Mouse (Mus musculus) ovary, postnatal 36 days (tissue): ENCODE measurements around the gene Uroc1.

ENCODE experiments used
- DNase-seq: peaks from one replicate; pipeline ENCODE4 v3.0.0; 2022; ENCODE audit warnings: low spot score, mixed read lengths

The Uroc1 gene

DNA sequence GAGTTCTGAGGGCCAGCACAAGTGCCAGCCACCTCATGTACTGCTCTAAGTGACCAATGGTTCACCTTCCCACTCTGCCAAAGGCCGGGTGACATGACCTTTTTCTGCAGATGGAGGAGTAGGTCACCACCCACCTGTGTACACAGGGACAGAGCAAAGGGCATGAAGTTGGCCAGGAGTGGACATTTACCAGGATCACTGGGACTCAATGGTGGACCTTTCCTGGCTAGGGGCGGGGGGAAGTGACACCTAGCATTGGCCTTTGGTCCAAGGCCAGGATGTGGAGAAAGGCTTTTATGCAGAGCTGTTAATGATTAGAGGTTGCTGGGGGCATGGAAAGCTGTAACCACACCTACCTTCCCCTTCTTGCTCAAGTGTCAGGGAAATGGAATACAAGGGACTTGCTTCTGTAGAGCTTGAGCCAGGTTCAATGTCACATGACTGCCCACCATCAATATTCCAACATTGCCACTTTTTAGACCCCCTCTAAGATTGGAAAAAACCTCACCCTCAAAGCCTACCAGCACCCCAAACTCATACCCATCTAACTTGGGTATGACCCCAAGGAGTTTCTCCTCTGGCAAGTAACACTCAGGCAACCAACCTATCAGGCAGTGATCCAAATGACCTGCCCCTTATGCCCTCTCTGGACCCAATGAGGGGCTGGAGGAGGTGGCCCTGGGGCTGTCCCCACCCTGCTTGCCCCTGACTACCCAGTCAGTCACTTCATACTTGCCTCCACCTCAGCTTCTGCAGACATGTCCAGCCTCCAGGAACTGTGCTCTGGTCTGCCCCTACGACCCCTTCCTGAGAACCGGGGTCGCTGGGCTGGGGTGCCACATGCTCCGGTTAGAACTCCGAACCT is at the start of gene Uroc1:
TSS of gene Uroc1 (plus strand) at position 724 of the 865 bp plus-strand sequence.
- no peak for DNase-seq

DNA sequence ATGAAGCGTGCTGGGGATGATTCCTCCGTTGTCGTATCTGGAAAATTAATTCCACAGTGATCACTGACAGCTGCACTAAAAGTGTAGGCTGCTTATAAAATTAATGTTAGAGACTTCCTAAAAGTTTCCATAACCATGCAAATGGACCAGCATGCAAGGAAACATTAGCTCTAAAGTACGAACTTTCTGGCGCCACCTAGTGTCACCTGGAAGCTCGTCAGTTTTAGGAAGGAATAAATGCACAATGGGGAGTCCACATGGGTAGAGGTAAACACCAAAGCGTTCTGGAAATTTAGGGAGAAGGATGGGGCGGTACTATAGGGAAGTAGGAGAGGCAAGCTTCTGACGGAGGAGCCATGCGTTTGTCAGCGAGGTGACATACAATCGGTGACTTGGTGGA is 44.8 kb upstream of the Uroc1 start:
- no peak for DNase-seq

DNA sequence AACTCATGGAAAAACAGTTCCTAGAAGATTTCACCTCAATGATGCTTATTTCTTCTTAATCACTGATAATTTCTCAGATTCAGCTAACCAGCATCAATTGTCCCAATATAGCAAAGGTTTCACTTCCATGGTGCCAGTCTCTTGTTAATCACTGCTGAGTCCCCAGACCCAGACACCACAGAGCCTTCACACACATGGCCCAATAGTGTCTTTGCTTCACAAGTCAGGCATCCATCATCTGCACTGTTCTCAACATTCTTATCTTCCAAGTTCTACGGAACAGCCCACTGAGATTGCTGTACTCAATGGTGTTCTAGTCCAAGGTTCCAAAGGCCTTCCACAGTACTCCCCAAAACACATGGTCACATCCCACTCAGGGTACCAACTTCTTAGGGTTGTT is 32.2 kb upstream of the Uroc1 start, which contains the start of gene BC048671:
TSS of gene BC048671 (plus strand) at position 301 of the 400 bp plus-strand sequence.
- no peak for DNase-seq

DNA sequence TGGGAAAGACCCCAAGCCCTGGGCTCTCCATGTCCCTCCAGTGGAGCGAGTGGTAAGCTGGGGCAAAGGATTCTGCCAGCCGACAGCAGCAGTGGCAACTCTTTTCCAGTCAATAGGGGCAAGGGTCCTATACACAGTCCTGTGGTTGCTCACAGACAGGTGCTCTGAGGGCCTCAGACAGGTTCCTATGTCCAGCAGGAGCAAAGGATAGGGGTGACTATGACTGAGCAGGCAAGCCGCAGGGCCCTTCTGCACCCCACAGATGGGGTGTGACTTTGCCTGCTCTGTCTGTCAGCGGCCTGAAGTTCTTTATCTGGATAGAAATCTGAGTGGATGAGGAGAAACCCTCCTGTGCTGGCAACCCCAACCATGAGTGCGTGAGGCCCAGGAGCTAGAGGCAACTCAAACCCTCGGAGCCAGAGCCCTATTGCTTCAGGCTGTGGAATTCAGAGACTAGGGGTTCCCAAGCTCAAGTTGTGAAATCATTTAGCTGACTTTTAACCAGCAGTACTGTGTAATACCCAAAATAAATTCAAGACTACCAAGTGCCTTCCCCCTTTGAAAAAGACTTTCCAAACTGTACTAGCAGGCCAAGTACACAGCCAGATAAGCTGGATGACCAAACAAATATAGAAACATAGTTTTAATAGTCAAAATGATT is 26.6 kb upstream of the Uroc1 start:
- no peak for DNase-seq

DNA sequence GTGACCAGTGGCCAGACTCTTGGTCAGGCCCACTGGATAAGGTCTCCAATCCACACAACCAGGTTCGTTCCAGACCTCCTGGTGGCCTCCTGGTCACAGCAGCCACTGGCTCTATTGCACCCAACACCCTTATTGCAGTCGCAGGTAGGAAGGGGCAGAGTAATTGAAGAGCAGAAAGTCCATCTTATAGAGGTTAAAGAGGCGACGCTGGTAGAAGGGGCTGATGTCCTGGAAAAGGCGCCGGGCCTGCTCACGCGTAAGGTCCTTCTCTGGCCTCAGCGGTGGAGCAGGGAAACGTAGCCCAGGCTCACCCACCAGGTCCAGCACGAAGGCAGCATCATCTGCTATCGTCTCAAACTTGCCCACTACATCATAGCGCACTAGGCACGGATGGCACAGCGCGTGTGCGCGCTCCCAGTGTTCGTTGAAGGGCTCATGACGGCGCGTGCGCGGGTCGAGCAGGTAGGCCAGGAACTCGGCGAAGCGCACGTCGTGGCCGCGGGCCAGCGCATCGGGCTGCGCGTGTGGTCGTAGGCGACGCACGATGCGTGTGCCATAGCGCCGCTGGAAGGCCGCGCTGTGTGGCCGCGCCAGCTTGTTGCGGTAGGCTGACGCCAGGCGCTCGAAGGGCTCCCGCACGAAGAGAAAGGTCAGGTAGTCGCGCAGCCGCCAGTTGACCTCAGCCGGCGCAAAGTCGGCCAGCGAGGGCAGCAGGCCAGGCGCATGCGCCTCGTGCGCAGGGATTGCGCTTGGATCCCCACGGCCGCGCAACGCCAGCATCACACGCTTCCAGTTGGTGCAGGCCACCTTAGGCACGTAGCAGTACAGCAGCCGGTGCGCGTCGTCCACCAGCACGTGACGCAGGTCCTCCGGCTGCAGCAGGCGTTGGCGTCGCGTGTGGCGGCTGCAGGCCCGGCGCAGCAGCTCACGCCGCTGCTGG is 24.0 kb upstream of the Uroc1 start:
- DNase-seq = no peak

DNA sequence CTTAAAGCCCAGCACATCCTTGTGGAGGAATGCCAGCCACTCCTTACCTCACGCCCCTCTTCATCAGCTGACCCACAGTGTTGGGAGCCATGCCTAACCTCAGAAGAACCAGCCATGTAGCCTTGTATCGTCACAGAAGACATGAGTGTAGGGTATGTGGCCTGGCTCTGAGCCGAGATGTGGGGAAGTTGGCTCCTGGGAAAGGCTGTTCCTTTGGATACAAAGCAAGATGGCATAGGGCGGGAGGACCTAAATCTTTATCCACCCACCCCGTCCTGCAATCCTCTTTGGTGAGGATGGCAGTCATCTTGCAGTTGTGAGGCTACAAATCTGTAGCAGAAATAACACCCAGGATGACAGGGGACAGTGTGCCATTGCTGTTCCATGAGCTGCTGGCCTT is 17.1 kb upstream of the Uroc1 start:
- DNase-seq = no peak

DNA sequence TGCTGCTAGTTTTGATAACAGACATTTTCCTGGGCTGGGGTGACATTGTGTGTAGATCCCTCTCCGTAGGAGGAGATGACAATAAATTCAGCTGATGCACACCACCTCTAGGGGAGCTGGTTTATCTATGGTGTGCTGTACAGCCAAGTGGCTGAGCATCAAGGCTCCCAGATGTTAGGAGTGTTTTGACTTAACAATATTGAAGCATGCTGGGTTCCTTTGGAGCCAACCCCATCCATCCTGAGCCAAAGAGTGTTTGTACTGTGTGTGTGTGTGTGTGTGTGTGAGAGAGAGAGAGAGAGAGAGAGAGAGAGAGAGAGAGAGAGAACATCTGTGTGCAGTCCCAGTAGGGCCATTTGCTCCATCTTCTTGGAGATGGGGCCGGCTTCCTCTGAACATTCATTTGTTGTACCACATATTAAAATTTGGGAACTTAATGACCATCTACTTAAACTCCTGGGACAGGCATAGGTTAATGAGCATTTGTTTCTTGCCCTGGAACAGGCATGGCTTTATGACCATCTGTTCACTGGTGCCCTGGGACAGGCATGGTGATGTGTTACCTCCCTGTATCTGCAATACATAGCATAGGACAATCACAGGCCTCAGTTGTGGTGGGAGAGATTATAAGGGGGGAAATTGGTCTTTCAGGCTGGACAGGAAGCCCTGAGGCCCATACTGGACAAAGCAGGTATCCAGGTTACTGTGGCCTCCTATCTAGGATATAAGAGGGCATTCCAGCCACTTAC is 15.4 kb upstream of the Uroc1 start:
- no peak for DNase-seq

DNA sequence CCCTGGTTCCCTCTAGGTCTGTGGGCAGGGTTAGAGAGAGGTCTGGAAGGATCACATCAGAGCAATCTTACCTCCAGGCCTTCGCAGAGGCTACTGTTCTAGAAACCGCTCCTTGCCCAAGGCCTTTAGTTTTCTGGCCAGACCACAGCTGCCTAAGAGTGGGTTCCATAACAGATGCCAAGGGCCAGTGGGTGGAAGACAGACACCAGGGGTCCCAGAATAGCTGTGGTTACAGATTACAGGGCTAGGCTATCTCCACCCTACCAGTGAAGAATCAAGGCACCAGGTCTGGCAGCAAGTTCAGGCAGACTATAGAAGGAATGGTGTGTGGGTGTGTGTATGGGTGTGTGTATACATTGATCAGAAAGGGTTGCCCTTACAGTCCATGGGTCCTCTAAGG is 14.1 kb upstream of the Uroc1 start:
- DNase-seq = no peak

DNA sequence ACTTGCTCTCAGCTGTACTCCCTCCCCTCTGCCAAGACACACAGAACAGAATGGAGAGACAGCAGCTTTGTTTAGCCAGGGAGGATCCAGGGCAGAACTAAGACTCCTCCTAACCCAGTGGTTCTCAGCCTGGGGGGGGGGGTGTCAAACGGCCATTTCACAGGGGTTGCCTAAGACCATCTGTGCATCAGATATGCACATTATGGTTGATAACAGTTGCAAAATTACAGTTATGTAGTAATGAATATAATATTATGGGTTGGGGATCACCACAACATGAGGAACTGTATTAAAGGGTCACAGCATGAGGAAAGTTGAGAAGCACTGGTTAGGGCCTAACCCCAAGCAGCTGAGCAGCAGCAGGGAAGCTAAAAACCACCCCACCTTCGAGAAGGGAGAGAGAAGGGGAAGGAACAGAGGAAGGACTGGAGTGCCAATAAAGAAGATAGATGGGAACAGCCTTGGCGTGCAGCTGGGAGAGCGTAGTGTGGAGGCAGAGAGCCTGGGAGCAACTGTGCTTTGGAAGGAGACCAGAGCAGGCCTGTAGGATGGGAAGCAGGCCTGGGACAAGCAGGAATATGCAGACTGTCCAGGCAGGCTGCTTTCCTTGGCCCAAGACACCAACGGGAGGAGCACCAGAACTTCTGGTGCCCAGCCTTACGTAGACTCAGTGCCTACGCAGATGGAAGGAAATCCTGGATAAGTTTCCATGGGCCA is 13.5 kb upstream of the Uroc1 start:
- peak; percentile 10 for DNase-seq

DNA sequence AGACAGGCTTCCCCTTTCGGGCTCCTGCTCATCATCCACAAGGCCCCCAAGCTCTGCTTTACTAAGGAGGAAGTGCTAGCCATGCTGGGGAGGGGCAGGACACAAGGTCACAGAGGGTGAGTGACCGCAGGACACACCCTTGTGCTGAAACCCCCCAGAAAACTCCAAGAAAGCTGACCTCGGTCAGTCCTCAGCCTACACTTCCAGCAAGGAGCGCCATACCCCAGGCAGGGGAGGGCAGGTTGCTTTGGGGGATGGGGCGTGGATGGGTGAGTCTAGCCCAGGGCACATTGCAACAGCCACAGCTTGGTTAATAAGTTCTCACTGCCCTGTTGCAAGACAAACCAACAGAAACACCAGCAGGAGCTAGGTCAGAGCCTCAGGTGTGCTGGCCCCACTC is 12.7 kb upstream of the Uroc1 start:
- DNase-seq = no peak

DNA sequence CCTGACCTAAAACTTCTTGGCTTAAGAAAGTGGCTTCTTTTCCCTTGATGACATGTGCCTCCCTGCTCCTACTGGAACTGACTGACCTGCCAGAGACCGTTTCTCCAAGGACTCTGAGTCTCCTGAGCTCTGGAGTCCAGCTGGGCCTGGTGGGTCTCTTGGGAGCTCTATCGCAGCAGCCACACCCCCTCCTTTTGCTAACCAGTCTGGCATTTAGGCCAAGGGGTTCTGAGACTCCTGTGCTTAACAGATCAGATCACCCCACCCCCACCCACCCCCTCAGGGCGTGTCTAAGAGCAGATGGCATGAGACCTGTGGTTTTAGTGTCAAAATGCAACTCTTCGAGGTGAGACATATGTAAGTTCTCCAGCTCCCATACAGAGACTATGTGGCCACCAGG is 11.3 kb upstream of the Uroc1 start:
- DNase-seq = no peak

DNA sequence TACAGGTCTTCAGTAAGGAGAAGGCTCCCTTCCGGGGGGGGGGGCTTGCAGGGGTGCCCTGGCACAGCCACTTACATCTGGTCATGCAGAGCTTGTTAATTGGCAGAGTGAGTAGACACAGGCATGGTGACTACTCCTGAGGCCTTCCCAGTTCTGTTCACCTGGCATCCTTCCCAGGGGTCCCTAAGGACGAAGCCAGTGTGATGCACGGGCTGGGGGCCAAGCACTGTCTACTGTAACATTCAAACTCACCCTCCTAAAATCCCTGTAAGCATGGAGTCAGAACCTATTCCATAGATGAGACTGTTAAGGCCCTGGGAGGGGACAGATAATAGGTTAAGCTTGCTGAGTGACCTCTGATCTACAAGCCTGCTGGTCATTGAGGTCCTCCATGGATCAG is 9.1 kb upstream of the Uroc1 start:
- no peak for DNase-seq

DNA sequence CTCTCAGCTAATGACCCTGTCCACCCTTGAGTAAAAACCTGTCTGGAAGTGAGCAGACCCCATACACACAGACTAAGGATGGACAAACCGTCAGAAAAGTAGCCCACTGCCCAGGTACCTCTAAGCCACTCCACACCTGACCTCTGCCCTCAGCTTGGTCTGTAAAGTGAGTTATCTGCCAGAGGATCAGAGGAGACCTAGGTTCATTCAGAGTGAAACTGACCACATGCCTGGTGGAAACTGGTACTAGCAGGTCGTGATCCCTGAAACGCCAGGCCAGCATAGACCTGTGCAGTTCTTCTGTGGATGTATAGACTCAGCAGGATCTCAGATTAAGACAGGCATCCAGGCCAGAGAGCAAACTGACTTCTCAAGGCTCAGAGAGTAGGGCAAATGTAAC is 8.6 kb upstream of the Uroc1 start:
- DNase-seq = no peak

DNA sequence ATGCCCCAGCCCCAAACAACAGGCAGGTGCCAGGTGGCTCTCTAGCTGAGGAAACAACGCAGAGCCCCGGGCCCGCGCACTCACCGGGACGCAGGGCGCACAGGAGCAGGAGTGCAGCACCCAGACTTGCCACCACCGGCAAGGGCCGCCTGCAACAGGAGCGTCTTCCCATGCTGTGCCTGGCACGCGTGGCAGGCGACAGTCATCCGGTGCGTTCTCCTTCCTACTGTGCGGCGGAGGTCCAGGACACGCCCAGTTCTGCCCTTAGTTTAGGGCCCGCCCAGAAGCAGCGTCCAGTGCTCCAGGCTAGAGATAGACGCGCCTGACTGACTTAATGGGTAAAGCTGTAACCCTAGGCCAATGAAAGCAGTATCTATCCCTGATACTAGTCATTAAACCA is 8.1 kb upstream of the Uroc1 start, which contains the start of gene Chst13:
TSS of gene Chst13 (minus strand) at position 195 of the 400 bp plus-strand sequence.
- DNase-seq = peak; percentile 31

DNA sequence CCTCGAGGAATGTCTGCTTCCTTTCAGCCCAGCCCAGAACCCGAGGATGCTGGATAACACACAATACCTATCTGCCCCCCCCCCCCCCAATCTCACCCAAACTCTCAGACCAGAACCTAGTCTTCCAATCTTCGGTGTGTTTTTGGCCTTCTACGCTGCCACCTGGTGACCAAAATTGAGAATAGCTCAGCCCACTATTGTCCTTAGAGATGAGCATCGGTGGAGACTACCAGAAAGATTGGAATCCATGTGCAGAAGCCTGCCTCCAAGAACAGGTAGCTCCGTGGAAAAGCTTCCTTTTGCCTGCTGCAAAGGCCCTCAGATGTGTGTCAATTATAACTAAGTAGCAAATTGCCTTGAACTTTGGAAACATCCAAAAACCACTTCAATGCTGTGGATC is 5.4 kb upstream of the Uroc1 start:
- DNase-seq = no peak

DNA sequence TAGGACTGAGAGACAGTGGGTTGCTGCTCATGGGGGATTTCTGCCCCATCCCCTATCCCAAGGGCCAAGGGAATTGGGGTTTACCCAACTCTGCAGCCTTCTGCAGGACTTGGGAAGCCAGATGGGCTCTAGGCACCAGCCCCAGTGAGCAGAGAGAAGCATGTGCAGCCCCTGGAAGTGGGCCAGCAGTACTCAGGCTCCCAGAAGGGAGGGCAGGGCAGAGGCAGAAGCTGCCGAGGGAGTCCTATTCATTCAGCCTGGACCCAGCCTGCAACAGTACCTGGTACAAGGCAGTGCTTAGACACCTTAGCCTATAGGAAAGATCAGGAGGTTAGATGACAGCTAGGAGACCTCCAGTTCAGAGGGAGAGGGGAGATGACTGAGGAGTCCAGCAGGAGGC is 3.1 kb upstream of the Uroc1 start:
- DNase-seq = peak; percentile 38

DNA sequence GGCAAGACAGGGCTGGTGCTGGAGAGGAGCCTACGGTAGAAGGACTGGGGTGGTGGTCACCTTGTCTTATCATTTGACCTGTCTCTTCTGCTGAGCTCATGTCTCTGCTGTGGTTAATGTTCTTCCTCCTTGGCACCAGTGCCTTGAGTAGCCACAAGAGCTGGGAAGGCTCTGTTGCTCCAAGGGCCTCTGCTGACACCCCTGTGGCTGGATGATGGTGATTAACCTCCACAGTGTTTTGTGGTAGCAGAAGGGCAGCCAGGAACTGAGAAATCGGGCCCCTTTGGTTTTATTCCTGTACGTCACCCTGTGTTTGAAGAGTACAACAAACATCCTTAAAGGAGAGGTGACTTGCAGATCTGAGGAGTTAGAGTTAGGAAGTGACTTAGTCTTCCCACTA is 1.2 kb downstream of the Uroc1 start:
- no peak for DNase-seq

DNA sequence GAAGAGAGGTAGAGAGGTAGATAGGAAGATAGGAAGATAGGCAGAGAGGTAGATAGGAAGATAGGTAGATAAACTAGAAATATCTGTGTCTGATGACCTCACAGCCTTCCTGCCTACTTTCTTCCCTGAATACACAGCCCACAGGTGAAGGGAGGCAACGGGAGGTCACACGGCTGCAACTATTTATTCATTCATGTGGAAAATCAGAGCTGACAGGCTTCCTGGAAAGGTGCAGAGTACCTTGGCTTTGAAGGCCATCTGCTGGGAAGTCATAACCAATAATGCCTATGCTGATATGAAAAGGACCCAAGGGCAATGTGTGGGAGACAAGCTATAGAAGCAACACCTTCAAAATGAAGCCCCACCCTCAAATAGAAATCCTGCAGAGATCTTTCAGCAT is 9.3 kb downstream of the Uroc1 start:
- DNase-seq = no peak

DNA sequence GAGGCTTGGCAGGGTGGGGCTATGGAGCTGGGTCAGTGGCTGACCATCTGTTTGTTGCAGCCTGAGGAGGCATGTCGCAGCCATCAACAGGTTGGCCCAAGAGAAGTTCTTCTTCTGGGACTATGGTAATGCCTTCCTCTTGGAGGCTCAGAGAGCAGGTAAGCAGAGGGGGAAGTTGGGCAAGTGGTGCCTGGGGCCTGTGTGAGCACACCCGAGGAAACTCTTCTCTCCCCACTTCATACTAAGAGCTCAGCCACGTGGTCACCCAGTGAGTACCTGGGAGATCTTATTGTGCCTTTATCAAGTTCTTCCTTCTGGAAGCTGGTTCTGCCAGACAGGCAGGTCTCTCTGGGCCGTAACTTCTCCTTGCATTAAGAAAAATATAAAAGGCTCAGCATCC is 14.1 kb downstream of the Uroc1 start:
- DNase-seq = no peak

DNA sequence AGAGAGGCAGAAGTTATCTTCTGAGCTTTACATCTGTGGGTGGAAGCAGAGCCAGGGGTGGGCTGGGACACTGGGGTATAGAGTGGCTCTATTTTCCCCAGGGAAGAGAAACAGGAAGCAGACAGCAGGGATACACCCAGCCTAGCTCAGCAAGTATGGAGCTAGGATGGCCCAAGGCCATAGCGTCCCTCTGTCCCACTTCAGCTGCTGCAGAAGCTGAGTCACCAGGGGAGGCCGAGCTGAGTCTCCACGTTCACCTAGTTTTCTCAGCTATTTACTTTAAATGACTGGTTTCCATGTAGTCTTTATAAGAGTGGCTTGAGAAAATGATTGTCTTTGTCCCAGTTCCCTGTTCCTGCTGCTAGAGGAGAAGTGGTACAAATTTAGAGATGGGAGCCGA is 15.4 kb downstream of the Uroc1 start:
- no peak for DNase-seq

DNA sequence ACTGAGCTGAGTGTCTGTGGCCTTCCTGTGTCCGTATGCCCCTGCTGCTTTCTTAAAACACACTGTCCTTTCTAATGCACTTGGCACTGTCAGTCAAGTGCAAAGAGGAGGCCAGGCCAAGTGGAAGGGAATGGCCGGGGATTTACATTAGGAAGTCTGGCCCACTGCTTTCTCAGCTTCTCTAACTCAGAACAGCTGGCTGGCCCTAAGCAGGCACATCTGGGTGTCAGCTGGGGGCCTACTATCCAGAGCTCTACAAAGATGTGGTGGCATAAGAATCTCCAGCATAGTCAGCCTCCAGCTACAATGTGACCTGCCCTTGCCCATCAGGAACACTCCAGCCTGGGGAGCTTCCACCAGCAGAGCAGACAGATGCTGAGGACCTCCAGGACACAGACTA is 16.9 kb downstream of the Uroc1 start:
- DNase-seq = no peak
